Mouse (Mus musculus) c-Kit-positive CD71-negative TER-119-negative erythroid progenitor cells, embryonic 14.5 days (primary cell): ENCODE results near the gene Slc6a20a.
"Not testable (repeated sequence)": the region's sequence is repeated elsewhere in the genome, so short reads cannot be mapped to it uniquely, and the experiment has no call there.

Source experiments
- DNase-seq: peaks from one replicate; pipeline ENCODE4 v3.0.0-alpha.2; 2013; ENCODE audit warnings: low read depth

Gene Slc6a20a

DNA sequence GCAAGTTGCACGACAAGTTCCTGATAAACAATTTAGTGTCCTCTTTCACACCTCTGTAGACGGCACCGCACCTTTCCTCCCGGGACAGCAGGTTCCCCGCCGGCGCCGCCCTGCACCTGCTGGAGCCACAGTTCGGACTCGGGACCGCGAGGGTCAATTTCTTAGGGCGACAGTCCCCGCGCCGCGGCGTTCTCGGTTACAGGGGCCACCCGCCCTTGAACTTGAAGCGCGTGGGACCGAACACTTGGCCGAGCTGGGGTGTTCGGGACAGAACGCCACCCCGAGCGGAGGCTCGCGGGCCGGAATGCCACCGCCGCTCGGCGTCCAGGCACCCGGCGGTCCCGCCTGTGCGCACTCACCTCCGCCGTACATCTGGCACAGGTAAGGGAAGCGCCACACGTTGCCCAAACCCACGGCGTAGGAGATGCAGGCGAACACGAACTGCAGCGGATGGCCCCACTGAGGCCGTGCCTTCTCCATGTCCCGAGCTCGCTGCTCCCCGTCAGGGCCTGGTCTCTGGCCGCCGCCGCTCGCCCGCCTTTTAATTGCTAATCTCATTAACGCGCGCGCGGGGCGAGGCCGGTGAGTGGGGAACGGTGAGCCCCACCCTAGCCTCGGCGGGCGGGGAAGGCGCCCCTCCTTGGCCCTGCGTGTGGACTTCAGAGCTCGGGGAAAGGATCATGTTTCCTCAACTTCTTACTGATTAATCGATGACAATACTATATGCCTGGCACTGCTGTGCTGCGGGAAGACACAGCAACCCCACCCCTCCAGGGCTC, at the start of gene Slc6a20a, which contains the start of gene Ccr9:
TSS of gene Slc6a20a (minus strand) at position 559 of the 779 bp plus-strand sequence.
TSS of gene Ccr9 (plus strand) at position 113 of the 779 bp plus-strand sequence.
- no peak for DNase-seq

- DNase-seq: no peak
These were observed 44.2 kb upstream of the Slc6a20a start for GRCm38 (mm10) chr9:123722737-123723493.

DNA sequence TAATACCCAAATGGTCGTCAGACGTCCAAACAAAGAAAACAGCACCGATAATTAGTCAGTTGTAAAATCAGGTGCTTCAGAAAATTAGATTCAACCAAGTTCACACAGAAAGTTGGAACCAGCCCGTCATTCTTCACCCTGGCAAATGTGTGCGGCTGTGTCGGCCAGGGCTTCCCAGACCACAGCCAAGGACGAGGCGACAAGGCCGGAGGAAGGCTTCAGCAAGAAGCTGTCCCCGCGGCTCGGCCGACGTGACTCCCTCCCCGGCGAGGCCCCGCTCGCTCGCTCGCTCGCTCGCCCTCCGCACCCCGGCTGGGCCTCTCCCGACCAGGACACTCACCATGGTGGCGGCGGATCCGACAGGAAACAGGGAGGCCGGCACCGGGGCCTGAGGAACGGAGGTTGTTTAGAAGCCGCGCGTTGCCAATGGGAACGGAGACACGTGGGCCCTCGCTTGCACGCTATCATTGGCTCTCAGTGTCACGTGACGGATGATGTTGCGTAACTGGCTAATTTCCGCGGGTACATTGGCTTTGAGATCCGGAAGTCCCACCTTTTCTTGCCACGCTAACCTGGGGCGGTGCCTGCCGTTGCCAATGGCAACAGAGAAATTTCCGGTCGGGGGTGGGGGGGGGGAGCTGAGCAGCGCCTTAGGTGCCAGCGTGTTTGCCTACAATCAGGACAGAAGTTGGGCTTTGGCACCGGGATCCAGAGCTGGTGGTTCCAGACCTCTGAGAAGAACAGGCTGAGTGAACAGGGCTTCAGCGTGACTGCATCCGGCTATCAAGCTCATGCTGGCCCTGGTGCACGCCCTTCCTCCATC, 38.7 kb upstream of the Slc6a20a start, which contains the start of gene Lztfl1:
TSS of gene Lztfl1 (minus strand) at position 512 of the 823 bp plus-strand sequence.
- DNase-seq: peak; percentile 99

GRCm38 (mm10) chr9:123716301-123716700, 37.6 kb upstream of the Slc6a20a start:
- DNase-seq: no peak

DNA sequence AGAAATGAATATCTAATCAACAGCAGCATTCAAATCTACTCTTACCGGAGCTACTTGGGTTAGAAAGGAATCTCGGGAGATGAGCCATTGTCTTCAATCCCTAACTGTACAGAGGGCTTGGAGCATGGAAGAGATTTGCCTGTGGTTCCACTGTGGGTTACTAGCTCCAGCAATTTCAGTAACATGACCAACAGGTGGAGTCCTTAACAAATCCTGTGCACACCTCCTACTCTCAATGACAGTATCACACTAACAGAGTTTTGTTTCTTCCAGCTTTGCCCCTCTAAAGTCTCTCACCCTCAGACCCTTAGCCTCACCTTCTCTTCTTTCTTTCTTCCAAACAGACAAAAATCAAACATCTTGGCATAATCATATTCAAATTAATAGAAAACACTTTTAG, 34.4 kb upstream of the Slc6a20a start:
- DNase-seq: no peak

DNA sequence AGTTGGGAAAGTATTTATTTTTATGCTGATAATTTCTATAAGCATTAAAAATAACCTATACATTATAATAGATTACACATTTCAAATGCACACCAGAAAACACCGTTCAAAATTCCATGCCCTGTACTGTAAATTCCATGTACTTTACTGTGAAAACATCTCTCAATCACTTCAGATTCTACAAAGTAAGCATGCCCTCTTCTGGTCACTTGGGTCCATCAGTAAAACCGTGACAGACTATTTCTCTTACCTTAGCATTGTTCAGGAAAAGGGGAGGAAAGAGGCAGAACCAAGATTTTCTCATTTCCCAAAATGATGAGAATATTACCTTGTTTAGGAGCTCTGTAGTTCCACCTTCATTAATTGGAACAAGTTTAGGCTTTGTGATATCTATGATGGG, 30.5 kb upstream of the Slc6a20a start:
- DNase-seq: no peak

DNA sequence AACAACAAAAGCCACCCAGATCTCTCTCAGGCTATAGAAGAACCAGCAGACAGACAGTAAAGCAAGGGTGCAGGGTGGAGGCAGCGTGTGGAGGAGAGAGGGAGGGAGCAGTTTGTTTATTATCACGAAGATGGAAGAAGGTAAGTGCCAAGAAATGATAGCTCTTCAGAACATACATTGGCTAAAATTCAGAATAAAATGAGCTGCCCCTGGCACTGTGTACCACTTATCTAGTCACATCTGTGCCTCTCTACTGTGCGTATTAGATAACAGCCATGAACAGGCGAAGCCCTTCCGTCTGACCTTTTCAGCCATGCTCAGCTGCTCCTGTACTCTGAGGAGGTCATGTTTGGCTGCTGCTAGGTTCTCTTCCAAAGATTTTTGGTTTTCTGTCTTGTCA, 23.1 kb upstream of the Slc6a20a start:
- DNase-seq: no peak

DNA sequence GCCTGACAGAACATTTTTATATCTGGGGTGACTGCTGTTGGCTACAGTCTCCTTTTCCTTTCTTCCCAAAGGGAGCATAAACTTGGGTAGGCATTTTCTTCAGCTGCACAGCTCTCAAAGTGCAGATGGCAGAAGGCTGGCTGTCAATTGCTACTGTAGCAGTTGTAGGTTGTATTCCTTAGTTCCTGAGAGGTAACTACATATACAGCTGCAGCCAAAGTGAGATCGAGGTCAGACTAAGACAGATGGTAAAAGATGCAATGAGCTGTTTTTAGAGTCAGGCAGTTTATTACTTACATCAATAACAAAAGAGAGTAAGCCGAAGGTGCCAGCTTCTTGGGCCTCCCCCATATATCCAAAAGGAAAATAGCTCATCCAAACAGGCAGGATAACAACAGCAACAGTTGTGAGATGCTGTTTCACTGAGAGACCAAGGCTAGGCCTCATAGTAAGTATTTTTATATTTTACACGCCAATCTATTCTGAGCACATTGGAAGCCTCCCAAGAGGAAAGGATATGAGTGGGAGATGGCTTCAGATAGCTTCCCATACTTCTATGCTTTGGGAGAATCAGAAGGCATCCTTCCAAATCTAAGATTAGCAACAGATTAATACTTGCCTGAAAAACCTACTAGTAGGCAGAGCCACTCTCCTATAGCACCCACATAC, 17.1 kb upstream of the Slc6a20a start:
- DNase-seq: no peak

GRCm38 (mm10) chr9:123688227-123688626, 9.5 kb upstream of the Slc6a20a start:
- no peak for DNase-seq

DNA sequence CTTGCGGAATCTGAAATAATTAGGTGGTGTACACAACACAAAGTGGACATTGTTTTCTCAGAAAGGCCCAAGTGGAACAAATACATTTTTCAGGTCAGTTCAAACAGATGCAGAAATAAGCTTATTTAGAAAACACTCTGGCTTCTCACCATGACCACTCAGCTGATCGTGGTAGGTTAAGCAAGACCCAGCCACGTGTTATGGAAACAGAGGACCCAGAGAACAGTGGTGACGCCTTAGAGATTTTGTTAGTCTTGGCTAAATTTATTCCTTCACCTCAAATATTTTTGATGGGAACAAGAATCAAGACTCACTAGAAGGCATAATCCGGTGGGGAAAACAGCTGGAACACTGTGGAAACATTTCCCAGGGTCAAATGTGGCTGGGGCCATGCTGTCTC, 7.5 kb upstream of the Slc6a20a start:
- DNase-seq: no peak

DNA sequence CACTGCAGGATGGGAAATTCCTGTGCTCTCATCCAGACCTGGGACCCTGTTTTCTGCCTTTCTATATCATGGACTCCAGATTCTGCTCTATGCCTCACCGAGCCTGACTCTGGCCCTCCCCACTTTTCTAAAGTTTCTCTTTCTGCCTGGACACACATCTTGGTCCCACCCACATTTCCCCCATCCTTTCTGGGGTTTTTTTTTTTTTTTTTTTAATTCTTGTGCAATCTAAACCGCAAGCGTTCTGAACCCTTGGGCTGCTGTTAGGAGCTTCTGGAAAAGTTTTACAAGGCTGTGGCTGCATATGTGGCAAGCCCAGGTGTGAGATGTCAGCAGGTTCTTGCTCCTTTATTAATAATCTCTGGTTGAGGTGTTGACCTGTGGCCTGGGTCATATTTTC, 5.0 kb upstream of the Slc6a20a start:
- no peak for DNase-seq

DNA sequence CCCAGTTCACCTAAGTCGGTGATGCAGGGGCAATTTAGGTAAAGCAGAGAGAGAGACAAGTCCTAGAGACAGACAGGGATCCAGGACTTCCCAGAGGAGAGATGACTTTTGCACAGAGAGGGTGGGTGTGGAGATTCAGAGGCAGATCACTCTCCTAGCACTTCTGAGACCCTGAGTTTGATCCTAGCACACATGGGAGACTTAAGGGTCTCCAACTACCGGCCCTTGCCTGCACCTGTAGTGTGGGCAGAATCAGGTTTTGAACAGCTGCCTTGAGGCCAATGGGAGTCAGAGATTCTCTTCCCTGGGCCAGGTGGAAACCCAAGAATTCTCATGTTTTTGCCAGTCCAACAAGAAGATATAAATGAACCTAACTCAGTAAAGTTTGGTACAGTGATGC, 513 bp upstream of the Slc6a20a start:
- no peak for DNase-seq

DNA sequence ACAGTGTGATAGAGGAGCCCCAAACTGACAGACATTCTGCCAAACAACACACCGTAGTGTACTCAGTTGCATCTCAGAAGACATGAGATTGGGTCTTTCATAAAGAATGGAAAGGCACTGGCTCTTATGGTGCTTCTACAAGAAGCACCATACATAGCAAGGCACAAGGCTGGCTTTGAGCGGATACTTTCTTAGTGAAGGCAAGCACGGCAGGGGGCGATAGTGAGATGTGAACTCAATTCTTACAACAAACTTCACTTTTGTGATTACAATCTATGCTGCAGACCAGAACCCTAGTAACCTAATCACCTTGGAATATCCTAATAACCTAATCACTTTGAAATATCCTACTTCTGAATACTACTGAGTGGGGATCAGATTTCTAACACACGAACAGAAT, 13.0 kb downstream of the Slc6a20a start:
- peak; percentile 53 for DNase-seq

- DNase-seq: not testable (repeated sequence)
These were observed 18.6 kb downstream of the Slc6a20a start for GRCm38 (mm10) chr9:123659986-123660676.

GRCm38 (mm10) chr9:123658981-123659380, 19.7 kb downstream of the Slc6a20a start:
- no peak for DNase-seq

DNA sequence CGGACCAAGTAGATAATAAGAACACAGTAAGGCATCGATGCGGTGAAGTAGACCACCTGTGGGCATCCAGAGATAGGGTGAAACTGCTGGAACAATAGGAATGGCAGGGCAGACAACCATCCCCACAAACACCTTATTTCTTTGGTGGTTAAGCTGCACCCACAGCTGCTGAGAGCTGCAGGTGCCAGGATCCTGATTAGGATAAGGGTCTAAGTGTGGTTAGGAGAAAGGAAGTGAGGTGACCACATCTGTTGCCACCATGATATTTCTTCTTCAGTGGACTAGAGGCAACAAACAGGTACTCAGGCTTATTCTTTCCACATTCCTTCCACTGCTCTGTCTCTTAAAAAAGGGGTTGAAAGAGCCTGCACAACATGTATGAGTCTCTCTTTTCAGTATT, 21.2 kb downstream of the Slc6a20a start:
- DNase-seq: no peak

GRCm38 (mm10) chr9:123651369-123651768, 27.3 kb downstream of the Slc6a20a start:
- no peak for DNase-seq

DNA sequence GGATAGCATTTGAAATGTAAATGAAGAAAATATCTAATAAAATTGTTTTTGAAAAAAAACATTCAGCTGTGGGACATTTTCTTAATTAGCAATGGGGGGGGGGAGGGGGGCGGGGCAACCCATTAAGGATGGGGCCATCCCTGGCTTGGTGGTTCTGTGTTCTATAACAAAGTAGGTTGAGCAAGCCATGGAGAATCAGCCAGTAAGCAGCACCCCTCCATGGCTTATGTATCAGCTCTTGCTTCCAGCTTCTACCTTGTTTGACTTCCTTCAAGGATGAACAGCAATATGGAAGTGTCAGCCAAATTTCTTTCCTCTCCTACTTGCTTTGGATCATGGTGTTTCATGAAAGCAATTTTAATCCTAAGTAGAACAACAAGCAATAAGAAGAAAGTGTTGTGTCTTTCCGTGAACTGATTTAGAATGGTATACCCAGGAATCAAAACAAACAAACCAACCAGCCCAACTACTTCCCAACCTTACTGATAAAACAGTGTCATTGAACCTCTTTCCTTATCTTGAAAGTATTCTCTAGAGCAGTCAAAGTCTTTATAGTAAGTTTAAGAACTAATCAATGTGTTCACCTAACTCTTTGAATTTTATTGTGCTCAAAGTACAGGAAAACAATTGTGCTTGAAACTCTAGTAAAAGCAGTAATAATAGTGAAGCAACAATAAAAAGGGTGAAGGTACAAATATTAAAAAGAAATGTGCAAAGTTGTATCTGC, 28.7 kb downstream of the Slc6a20a start:
- DNase-seq: no peak

- no peak for DNase-seq
These were observed 38.6 kb downstream of the Slc6a20a start for GRCm38 (mm10) chr9:123640106-123640505.

DNA sequence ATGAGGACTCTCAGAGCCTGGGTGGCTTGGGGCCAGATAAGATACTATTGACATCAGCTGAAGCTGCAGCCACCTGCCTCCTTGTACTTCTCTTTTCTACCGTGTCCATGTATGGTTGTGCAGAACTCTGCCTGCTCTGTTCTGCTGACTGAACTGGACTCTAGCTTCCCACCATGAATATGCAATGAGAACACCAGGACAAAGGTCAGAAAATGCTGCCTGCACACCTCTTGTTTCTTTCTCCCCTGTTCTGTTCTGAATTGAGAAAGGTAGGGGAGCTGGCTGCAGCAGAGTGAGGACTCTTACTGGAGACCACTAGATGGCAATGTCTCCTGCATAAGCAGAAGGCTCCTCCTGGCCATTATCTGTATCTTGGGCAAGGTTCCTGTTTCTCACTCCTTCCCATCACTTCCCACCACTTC, 40.0 kb downstream of the Slc6a20a start:
- no peak for DNase-seq
